Mouse (Mus musculus) stomach, embryonic 16.5 days (tissue): ENCODE results near the gene Krt2. TPM values are rescaled to one million over a fixed set of nuclear protein-coding genes. Genes with fewer than 3 reads are reported as not detected.

Experiments used
- ATAC-seq: fragments of 200-750 bp; cut with Nextera tagmentation; 2 replicates; pipeline ENCODE4 v1.8.0; 2017; ENCODE audit warnings: moderate number of reproducible peaks, moderate TSS enrichment; ENCODE audit not compliant: insufficient read depth, low FRiP score
- H3K27ac ChIP-seq: fragments of 300-500 bp; sonication (generic); 2 replicates; pipeline ENCODE4 v1.5.1; 2014; ENCODE audit warnings: low read length
- H3K27me3 ChIP-seq: fragments of 300-500 bp; sonication (generic); 2 replicates; pipeline ENCODE4 v1.6.1; 2014; ENCODE audit warnings: low read length, control low read depth, mixed read lengths; ENCODE audit not compliant: control insufficient read depth, insufficient read depth
- H3K36me3 ChIP-seq: fragments of 300-500 bp; sonication (generic); 2 replicates; pipeline ENCODE4 v1.6.1; 2014; ENCODE audit warnings: low read length; ENCODE audit not compliant: control insufficient read depth, insufficient read depth
- H3K4me1 ChIP-seq: fragments of 300-500 bp; sonication (generic); 2 replicates; pipeline ENCODE4 v1.6.1; 2014; ENCODE audit warnings: low read length, control low read depth, mixed read lengths; ENCODE audit not compliant: control insufficient read depth, insufficient read depth
- H3K4me2 ChIP-seq: fragments of 300-500 bp; sonication (generic); 2 replicates; pipeline ENCODE4 v1.6.1; 2014; ENCODE audit warnings: low read depth, low read length, mixed read lengths
- H3K4me3 ChIP-seq: fragments of 300-500 bp; sonication (generic); replicated peaks from 2 replicates; pipeline ENCODE4 v1.5.1; 2014; ENCODE audit warnings: mild to moderate bottlenecking, low read length
- H3K9ac ChIP-seq: fragments of 300-500 bp; sonication (generic); 2 replicates; pipeline ENCODE4 v1.6.1; 2014; ENCODE audit warnings: low read length
- H3K9me3 ChIP-seq: fragments of 300-500 bp; sonication (generic); replicated peaks from 2 replicates; pipeline ENCODE4 v1.6.1; 2016; ENCODE audit warnings: low read length, control low read depth; ENCODE audit not compliant: control insufficient read depth
- WGBS: fragments of 180-500 bp; shearing (Covaris S2); extraction: QIAGEN DNeasy Blood & Tissue Kit; methylation state at CpG from one replicate; pipeline ENCODE4 v1.1.7; 2014; 5-methylcytosine and 5-hydroxymethylcytosine counted together
- polyA plus RNA-seq: library from polyadenylated mRNA; unstranded; fragments of >200 nt; fragmentation: Nextera tagmentation; extraction: Ambion mirVana; gene quantifications from 2 replicates; pipeline ENCODE4 v1.2.1, GENCODE M21; 2015

Gene Krt2
- polyA plus RNA-seq, 1 experiment from 2014 or later, result 0.05 TPM

GRCm38 (mm10) chr15:101790867-101791266 lies 27.1 kb downstream of the Krt2 start:
- Histone ChIP-seq H3K27ac (no peak overlapping the region), H3K4me2 (no peak overlapping the region), H3K4me1 (no peaks in the 10 kb centered on the region), H3K36me3 (no peaks in the 10 kb centered on the region), H3K4me3 (no peak overlapping the region), H3K9ac (no peak overlapping the region), H3K27me3 (no peaks in the 10 kb centered on the region), H3K9me3 (no peaks in the 10 kb centered on the region)
- ATAC-seq, result no peak
- 12% methylated on average over 3 of the region's 3 CpGs for WGBS

GRCm38 (mm10) chr15:101786360-101786759 lies 31.6 kb downstream of the Krt2 start, which contains the start of gene Krt72:
Gene Krt72 (minus strand): TSS chr15:101786460.
- H3K36me3 ChIP-seq, result no peaks in the 10 kb centered on the region
- no peak for ATAC-seq
- H3K27ac ChIP-seq, result no peak within 1 kb of the TSS
- H3K4me1 ChIP-seq, result no peaks in the 10 kb centered on the region
- H3K27me3 ChIP-seq, result no peaks in the 10 kb centered on the region
- no peak within 1 kb of the TSS for H3K4me2 ChIP-seq
- 90% methylated on average over 18 of the region's 18 CpGs for WGBS
- no peak within 1 kb of the TSS for H3K4me3 ChIP-seq
- H3K9ac ChIP-seq, result no peak within 1 kb of the TSS
- H3K9me3 ChIP-seq, result no peaks in the 10 kb centered on the region

GRCm38 (mm10) chr15:101773420-101773819 lies 44.5 kb downstream of the Krt2 start:
- Histone ChIP-seq H3K27ac (no peak overlapping the region), H3K27me3 (no peaks in the 10 kb centered on the region), H3K9ac (no peak overlapping the region), H3K4me3 (no peak overlapping the region), H3K36me3 (no peaks in the 10 kb centered on the region), H3K4me1 (no peaks in the 10 kb centered on the region), H3K9me3 (no peaks in the 10 kb centered on the region), H3K4me2 (no peak overlapping the region)
- ATAC-seq, result no peak
- 63% methylated on average over 10 of the region's 10 CpGs for WGBS

GRCm38 (mm10) chr15:101772711-101773081 lies 45.3 kb downstream of the Krt2 start:
- no peaks in the 10 kb centered on the region for H3K27me3 ChIP-seq
- H3K9me3 ChIP-seq, result no peaks in the 10 kb centered on the region
- WGBS, result 6% methylated on average over 5 of the region's 5 CpGs
- no peak overlapping the region for H3K27ac ChIP-seq
- H3K4me2 ChIP-seq, result no peak overlapping the region
- no peaks in the 10 kb centered on the region for H3K4me1 ChIP-seq
- 0 out of 2 replicates have a peak overlapping the region, but pooled peaks have one; percentile 12 for H3K9ac ChIP-seq
- no peak overlapping the region for H3K4me3 ChIP-seq
- ATAC-seq, result peak; percentile 72
- no peaks in the 10 kb centered on the region for H3K36me3 ChIP-seq

GRCm38 (mm10) chr15:101772080-101772710 lies 45.8 kb downstream of the Krt2 start:
- H3K27me3 ChIP-seq, result no peaks in the 10 kb centered on the region
- H3K4me2 ChIP-seq, result no peak overlapping the region
- H3K36me3 ChIP-seq, result no peaks in the 10 kb centered on the region
- H3K27ac ChIP-seq, result peak overlapping the region; percentile 7; the same call in 1 of the 2 replicates
- ATAC-seq, result 0 out of 2 replicates have a peak, but pooled peaks have one; percentile 9
- no peaks in the 10 kb centered on the region for H3K4me1 ChIP-seq
- no peaks in the 10 kb centered on the region for H3K9me3 ChIP-seq
- H3K4me3 ChIP-seq, result no peak overlapping the region
- 63% methylated on average over 5 of the region's 5 CpGs for WGBS
- H3K9ac ChIP-seq, result 0 out of 2 replicates have a peak overlapping the region, but pooled peaks have one; percentile 12

GRCm38 (mm10) chr15:101770226-101770625 lies 47.7 kb downstream of the Krt2 start:
- Histone ChIP-seq H3K9me3 (no peaks in the 10 kb centered on the region), H3K36me3 (no peaks in the 10 kb centered on the region), H3K27ac (peak overlapping the region; percentile 25), H3K4me3 (no peak overlapping the region), H3K4me1 (no peaks in the 10 kb centered on the region), H3K9ac (no peak overlapping the region), H3K27me3 (no peaks in the 10 kb centered on the region), H3K4me2 (no peak overlapping the region)
- WGBS, result 19% methylated on average over 8 of the region's 8 CpGs
- ATAC-seq, result no peak

Other genes with a start within 250 kb of the Krt2 start
- 0.26 and 0.40 TPM in 2 replicates for gene Krt75, start 244.3 kb downstream of the Krt2 start, polyA plus RNA-seq
- gene Gm5414, start 190.0 kb downstream of the Krt2 start, polyA plus RNA-seq, result not detected in 2 replicates
- gene Gm5478, start 170.8 kb downstream of the Krt2 start, polyA plus RNA-seq, result 0.14 TPM in 1 of 2 replicates, not detected in the other
- 14.7 and 18.5 TPM in 2 replicates for gene Krt6b, start 137.9 kb downstream of the Krt2 start, polyA plus RNA-seq
- gene Krt6a, start 123.9 kb downstream of the Krt2 start, polyA plus RNA-seq, result 458 and 584 TPM in 2 replicates
- gene Krt5, start 105.3 kb downstream of the Krt2 start, polyA plus RNA-seq, result 464 and 594 TPM in 2 replicates
- not detected in 2 replicates for gene Krt71, start 75.1 kb downstream of the Krt2 start, polyA plus RNA-seq
- gene Krt72, start 31.7 kb downstream of the Krt2 start, polyA plus RNA-seq, result not detected in 2 replicates
- gene Krt73, start 15.8 kb downstream of the Krt2 start, polyA plus RNA-seq, result not detected in 2 replicates
- gene Krt1, start 32.6 kb upstream of the Krt2 start, polyA plus RNA-seq, result 3.2 and 4.0 TPM in 2 replicates
- gene Krt77, start 51.5 kb upstream of the Krt2 start, polyA plus RNA-seq, result 0.32 and 0.43 TPM in 2 replicates
- gene Krt76, start 74.8 kb upstream of the Krt2 start, polyA plus RNA-seq, result not detected in 2 replicates
- gene Krt4, start 106.6 kb upstream of the Krt2 start, polyA plus RNA-seq, result 2,205 and 3,875 TPM in 2 replicates
- gene Krt79, start 122.2 kb upstream of the Krt2 start, polyA plus RNA-seq, result 1.9 and 2.0 TPM in 2 replicates
- gene Krt78, start 136.1 kb upstream of the Krt2 start, polyA plus RNA-seq, result 23.6 and 43.1 TPM in 2 replicates
- 1,152 and 1,422 TPM in 2 replicates for gene Krt8, start 186.3 kb upstream of the Krt2 start, polyA plus RNA-seq
- gene Krt18, start 210.0 kb upstream of the Krt2 start, polyA plus RNA-seq, result 550 and 609 TPM in 2 replicates